Mouse (Mus musculus): ENCODE data around the gene Rab11fip2.

GRCm38 (mm10) chr19:59898301-59898700, 45.2 kb downstream of the Rab11fip2 start:
- TF ChIP-seq MAFK (IDR thresholded peaks at IDR 0.05; ENCODE audit: insufficient read depth, low read depth, low read length) (no peak), ZC3H11A (IDR thresholded peaks at IDR 0.05; ENCODE audit: borderline replicate concordance, low read depth, low read length) (no peak), HCFC1 (IDR thresholded peaks at IDR 0.05; ENCODE audit: borderline replicate concordance, insufficient read depth, low read length) (no peak)

Data from ES-E14 (cell line).